Mouse (Mus musculus) CH12.LX (cell line): ENCODE data around the gene Lrrc39. TPM values are rescaled to one million over a fixed set of nuclear protein-coding genes. Genes with fewer than 3 reads are reported as not detected.

Experiments used
- DNase-seq: peaks from one replicate; pipeline ENCODE4 v3.0.0-alpha.2; 2013; ENCODE audit errors: extremely low read depth
- H3K27ac ChIP-seq: 2 replicates; pipeline ENCODE4 v1.5.1; 2012; ENCODE audit warnings: low read depth, mild to moderate bottlenecking, control low read depth, moderate library complexity; ENCODE audit not compliant: insufficient read depth
- H3K27me3 ChIP-seq: replicated peaks from 2 replicates; pipeline ENCODE3; 2012; ENCODE audit warnings: inconsistent platforms
- H3K36me3 ChIP-seq, 2 experiments: replicated peaks in 1 of 2; 2 replicates each; pipeline versions ENCODE3 to v1.6.1; 2012; ENCODE audit warnings: inconsistent platforms in 1 of 2, low read length in 1 of 2, mild to moderate bottlenecking in 1 of 2, mixed read lengths in 1 of 2, moderate library complexity in 1 of 2; ENCODE audit not compliant: control insufficient read depth in 1 of 2, insufficient read depth in 1 of 2
- H3K4me1 ChIP-seq, 2 experiments: 2 replicates each; pipeline ENCODE4 v1.6.1; 2012; ENCODE audit warnings: inconsistent platforms in 1 of 2, moderate library complexity in 1 of 2; ENCODE audit not compliant: insufficient read depth in 2 of 2, control insufficient read depth in 1 of 2
- H3K4me2 ChIP-seq: 2 replicates; pipeline ENCODE4 v1.6.1; 2012; ENCODE audit warnings: low read depth, mild to moderate bottlenecking, control low read depth; ENCODE audit not compliant: poor library complexity, insufficient read depth, severe bottlenecking
- H3K4me3 ChIP-seq, 3 experiments: fragments of 150-350 bp in 1 of 3; sonication (generic) in 1 of 3; replicated peaks in 1 of 3; 2 replicates each; pipeline versions ENCODE3 to v1.5.1; 2011 to 2012; ENCODE audit warnings: low read depth in 2 of 3, low read length in 2 of 3, mild to moderate bottlenecking in 2 of 3, moderate library complexity in 2 of 3, control low read depth in 1 of 3, improper control_type of control experiment in 1 of 3, inconsistent platforms in 1 of 3, mixed read lengths in 1 of 3; ENCODE audit not compliant: poor library complexity in 1 of 3
- H3K79me2 ChIP-seq: replicated peaks from 2 replicates; pipeline ENCODE4 v1.6.1; 2012; ENCODE audit warnings: mild to moderate bottlenecking, moderate library complexity; ENCODE audit not compliant: control insufficient read depth, poor library complexity, insufficient read depth, severe bottlenecking; ENCODE audit errors: extremely low read depth
- H3K9ac ChIP-seq: 2 replicates; pipeline ENCODE4 v1.6.1; 2012; ENCODE audit warnings: low read depth, mild to moderate bottlenecking, control low read depth, moderate library complexity; ENCODE audit not compliant: insufficient read depth
- H3K9me3 ChIP-seq: replicated peaks from 2 replicates; pipeline ENCODE3; 2012; ENCODE audit warnings: low read length, inconsistent platforms, mixed read lengths
- CHD1 ChIP-seq: IDR thresholded peaks from 2 replicates; pipeline ENCODE4 v1.6.1; 2012; ENCODE audit warnings: low read depth, low read length, improper control_type of control experiment, inconsistent platforms
- CTCF ChIP-seq, 2 experiments: IDR thresholded peaks in 1 of 2; conservative IDR thresholded peaks in 1 of 2; 2 replicates each; pipeline ENCODE4 v1.5.1; 2011 to 2012; ENCODE audit warnings: low read depth in 2 of 2, low read length in 2 of 2, improper control_type of control experiment in 1 of 2, inconsistent platforms in 1 of 2, mild to moderate bottlenecking in 1 of 2, moderate library complexity in 1 of 2
- E2F4 ChIP-seq: IDR thresholded peaks from 2 replicates; pipeline ENCODE4 v1.6.1; 2011; ENCODE audit warnings: low read depth, low read length, improper control_type of control experiment; ENCODE audit not compliant: insufficient replicate concordance
- GABPA ChIP-seq: IDR thresholded peaks from 2 replicates; pipeline ENCODE4 v1.6.1; 2012; ENCODE audit warnings: low read depth, low read length, improper control_type of control experiment, inconsistent platforms; ENCODE audit not compliant: insufficient replicate concordance
- HCFC1 ChIP-seq: IDR thresholded peaks from 2 replicates; pipeline ENCODE4 v1.6.1; 2012; ENCODE audit warnings: low read depth, mild to moderate bottlenecking, inconsistent platforms, low read length, improper control_type of control experiment
- IRF4 ChIP-seq: IDR thresholded peaks from 2 replicates; pipeline ENCODE4 v1.6.1; 2014; ENCODE audit warnings: low read depth, mild to moderate bottlenecking, inconsistent platforms, low read length, improper control_type of control experiment
- JUN ChIP-seq: IDR thresholded peaks from 2 replicates; pipeline ENCODE4 v1.6.1; 2011; ENCODE audit warnings: low read depth, mild to moderate bottlenecking, low read length, improper control_type of control experiment, moderate library complexity; ENCODE audit not compliant: insufficient read depth
- MAFK ChIP-seq: IDR thresholded peaks from 2 replicates; pipeline ENCODE4 v1.6.1; 2011; ENCODE audit warnings: low read length, improper control_type of control experiment; ENCODE audit not compliant: insufficient replicate concordance
- MAX ChIP-seq: IDR thresholded peaks from 2 replicates; pipeline ENCODE4 v1.6.1; 2011; ENCODE audit warnings: low read length, improper control_type of control experiment
- MAZ ChIP-seq: IDR thresholded peaks from 2 replicates; pipeline ENCODE4 v1.6.1; 2012; ENCODE audit warnings: low read depth, mild to moderate bottlenecking, inconsistent platforms, low read length, improper control_type of control experiment, moderate library complexity
- MEF2A ChIP-seq: IDR thresholded peaks from 2 replicates; pipeline ENCODE4 v1.6.1; 2014; ENCODE audit warnings: low read depth, mild to moderate bottlenecking, inconsistent platforms, low read length, improper control_type of control experiment, borderline replicate concordance
- MXI1 ChIP-seq: IDR thresholded peaks from 2 replicates; pipeline ENCODE4 v1.6.1; 2011; ENCODE audit warnings: mild to moderate bottlenecking, low read depth, low read length, improper control_type of control experiment
- NELFE ChIP-seq: IDR thresholded peaks from 2 replicates; pipeline ENCODE4 v1.6.1; 2011; ENCODE audit warnings: low read depth, low read length, improper control_type of control experiment
- NRF1 ChIP-seq: IDR thresholded peaks from 2 replicates; pipeline ENCODE4 v1.6.1; 2014; ENCODE audit warnings: low read depth, mild to moderate bottlenecking, inconsistent platforms, low read length, improper control_type of control experiment, moderate library complexity
- PAX5 ChIP-seq: IDR thresholded peaks from 2 replicates; pipeline ENCODE4 v1.6.1; 2012; ENCODE audit warnings: low read length, inconsistent platforms, mixed read lengths
- POLR2A ChIP-seq: IDR thresholded peaks from 2 replicates; pipeline ENCODE4 v1.6.1; 2011; ENCODE audit warnings: low read depth, mild to moderate bottlenecking, improper control_type of control experiment, low read length
- POLR2AphosphoS2 ChIP-seq: IDR thresholded peaks from 2 replicates; pipeline ENCODE4 v1.6.1; 2011; ENCODE audit warnings: low read depth, low read length, improper control_type of control experiment
- RAD21 ChIP-seq: IDR thresholded peaks from 2 replicates; pipeline ENCODE4 v1.6.1; 2011; ENCODE audit warnings: low read depth, mild to moderate bottlenecking, low read length, improper control_type of control experiment, moderate library complexity
- RCOR1 ChIP-seq: conservative IDR thresholded peaks from 2 replicates; pipeline ENCODE4 v1.6.1; 2012; ENCODE audit warnings: low read depth, mild to moderate bottlenecking, inconsistent platforms, low read length, improper control_type of control experiment
- SIN3A ChIP-seq: IDR thresholded peaks from 2 replicates; pipeline ENCODE4 v1.6.1; 2012; ENCODE audit warnings: low read length, improper control_type of control experiment, inconsistent platforms
- SMC3 ChIP-seq: IDR thresholded peaks from 2 replicates; pipeline ENCODE4 v1.6.1; 2011; ENCODE audit warnings: low read depth, low read length, improper control_type of control experiment
- TBP ChIP-seq: conservative IDR thresholded peaks from 2 replicates; pipeline ENCODE4 v1.6.1; 2011; ENCODE audit warnings: low read depth, low read length, improper control_type of control experiment
- TCF12 ChIP-seq: IDR thresholded peaks from 2 replicates; pipeline ENCODE4 v1.6.1; 2014; ENCODE audit warnings: low read depth, mild to moderate bottlenecking, inconsistent platforms, low read length, improper control_type of control experiment
- UBTF ChIP-seq: IDR thresholded peaks from 2 replicates; pipeline ENCODE4 v1.6.1; 2012; ENCODE audit warnings: low read depth, mild to moderate bottlenecking, inconsistent platforms, low read length, improper control_type of control experiment, moderate library complexity
- USF1 ChIP-seq: IDR thresholded peaks from 2 replicates; pipeline ENCODE4 v1.6.1; 2014; ENCODE audit warnings: low read depth, mild to moderate bottlenecking, inconsistent platforms, low read length, improper control_type of control experiment
- USF2 ChIP-seq: conservative IDR thresholded peaks from 2 replicates; pipeline ENCODE4 v1.6.1; 2011; ENCODE audit warnings: low read depth, low read length, improper control_type of control experiment
- ZC3H11A ChIP-seq: IDR thresholded peaks from 2 replicates; pipeline ENCODE4 v1.6.1; 2012; ENCODE audit warnings: low read depth, mild to moderate bottlenecking, inconsistent platforms, low read length, improper control_type of control experiment
- ZKSCAN1 ChIP-seq: IDR thresholded peaks from 2 replicates; pipeline ENCODE4 v1.6.1; 2012; ENCODE audit warnings: low read depth, inconsistent platforms, low read length, improper control_type of control experiment, borderline replicate concordance
- ZMIZ1 ChIP-seq: IDR thresholded peaks from 2 replicates; pipeline ENCODE4 v1.6.1; 2012; ENCODE audit warnings: low read depth, mild to moderate bottlenecking, inconsistent platforms, low read length, improper control_type of control experiment
- ZNF384 ChIP-seq: IDR thresholded peaks from 2 replicates; pipeline ENCODE4 v1.6.1; 2012; ENCODE audit warnings: low read depth, low read length, improper control_type of control experiment, inconsistent platforms
- dilution Hi-C: fragments of 300-500 bp; cut with MboI; formaldehyde crosslinking; loops from 2 replicates; pipeline ENCODE4 v1.14.3; 2020; ENCODE audit warnings: low sequenced_read_pairs; ENCODE audit not compliant: extremely low pct_unique_long_range_greater_than_20kb, extremely low pct_ligation_motif_present
- in situ Hi-C: fragments of 300-500 bp; cut with MboI; formaldehyde crosslinking; loops from 3 replicates; pipeline ENCODE4 v1.14.3; 2019; ENCODE audit warnings: low sequenced_read_pairs, low pct_ligation_motif_present, low pct_unique_long_range_greater_than_20kb, mixed read lengths
- polyA plus RNA-seq: library from polyadenylated mRNA; unstranded; fragments of >175 nt; gene quantifications from 2 replicates; pipeline ENCODE4 v1.2.1, GENCODE M21; 2012; ENCODE audit warnings: low read depth; ENCODE audit not compliant: insufficient read length
- total RNA-seq, 2 experiments: library from RNA; depleted of rRNA; stranded (reverse); fragments of 300-350 nt in 1 of 2; fragments of >200 nt in 1 of 2; gene quantifications; 2 replicates each; pipeline ENCODE4 v1.2.3; 2012 to 2014

Gene Lrrc39
- total and polyA plus RNA-seq, 3 experiments: 0.42 to 0.69 TPM; not detected in 1

DNA sequence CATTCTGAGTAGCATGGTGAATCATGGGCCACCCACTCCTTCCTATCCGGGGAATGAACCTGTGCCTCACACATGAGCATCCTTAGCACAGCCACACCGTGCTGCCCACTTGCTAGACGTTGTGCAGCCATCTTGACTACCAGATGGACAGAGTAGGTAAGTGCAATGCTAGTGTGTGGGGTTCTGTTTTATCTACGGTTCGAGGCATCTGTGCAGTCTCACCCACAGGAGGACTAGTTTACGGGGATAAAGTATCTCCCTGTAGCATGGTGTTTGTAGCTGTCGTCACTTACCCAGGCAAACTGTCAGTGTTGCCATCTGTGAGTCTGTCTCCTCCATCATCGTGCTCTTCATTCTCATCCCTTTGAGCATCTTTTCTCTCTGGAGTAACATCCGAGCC lies 19.4 kb downstream of the Lrrc39 start:
- no peak overlapping the region for H3K4me3 ChIP-seq
- no peak overlapping the region for H3K9ac ChIP-seq
- no peak overlapping the region for H3K4me2 ChIP-seq
- no peak overlapping the region; the same call in 1 of the 2 replicates for H3K27ac ChIP-seq
- TF ChIP-seq GABPA: no peak
- TF ChIP-seq TBP: no peak
- TF ChIP-seq USF2: no peak
- no peak for TF ChIP-seq RCOR1
- no peak for TF ChIP-seq ZNF384
- no peak for TF ChIP-seq ZMIZ1
- no peak for TF ChIP-seq MAX
- TF ChIP-seq USF1: no peak
- TF ChIP-seq NELFE: no peak
- no peak for TF ChIP-seq JUN
- no peak for TF ChIP-seq POLR2A
- TF ChIP-seq CTCF (conservative IDR thresholded peaks at IDR 0.05 in 1 of 2, IDR thresholded peaks at IDR 0.05 in 1 of 2; ENCODE audit: low read depth in 2 of 2, low read length in 2 of 2): no peak
- no peak for TF ChIP-seq IRF4
- no peak for TF ChIP-seq E2F4
- no peak for TF ChIP-seq POLR2AphosphoS2
- TF ChIP-seq MEF2A: no peak
- no peak for TF ChIP-seq NRF1
- no peak for TF ChIP-seq ZC3H11A
- TF ChIP-seq HCFC1: no peak
- no peak for TF ChIP-seq CHD1
- TF ChIP-seq, all 38 proteins: peak for 0
- no peaks in the 10 kb centered on the region for H3K27me3 ChIP-seq
- no peaks in the 10 kb centered on the region for H3K79me2 ChIP-seq
- in situ Hi-C loops (loop anchor here (25.0 kb wide), 1 partner anchor 245 kb away; no protein-coding TSS in a partner anchor), dilution Hi-C loops (no loop called here)
- DNase-seq: no peak
- no peaks in the 10 kb centered on the region for H3K9me3 ChIP-seq
- H3K4me1 ChIP-seq: 0 out of 4 replicates have a peak, but pooled peaks cover 0 to 3% of the 10 kb centered on the region in 2 experiments
- peaks cover 45 to 66% of the 10 kb centered on the region in 2 experiments for H3K36me3 ChIP-seq

- dilution Hi-C loops: no loop called here
- peak overlapping the region; percentile 65 to 91 (median 72) for H3K4me3 ChIP-seq
- H3K36me3 ChIP-seq: peaks cover 19 to 48% of the 10 kb centered on the region in 2 experiments
- TF ChIP-seq CTCF (conservative IDR thresholded peaks at IDR 0.05 in 1 of 2, IDR thresholded peaks at IDR 0.05 in 1 of 2; ENCODE audit: low read depth in 2 of 2, low read length in 2 of 2): peak in 1 of 2 experiments; percentile 46; a peak in 2 of 4 replicates
- TF ChIP-seq SIN3A: no peak
- TF ChIP-seq JUN: no peak
- TF ChIP-seq USF1: no peak
- TF ChIP-seq CHD1: peak; percentile 80; the same call in 1 of the 2 replicates
- TF ChIP-seq ZKSCAN1: no peak
- no peak for TF ChIP-seq NRF1
- TF ChIP-seq MAX: no peak
- TF ChIP-seq MAFK: no peak
- TF ChIP-seq USF2: no peak
- no peak for TF ChIP-seq TCF12
- TF ChIP-seq MAZ: no peak; the same call in 1 of the 2 replicates
- no peak for TF ChIP-seq GABPA
- no peak for TF ChIP-seq ZNF384
- no peak for TF ChIP-seq IRF4
- no peak for TF ChIP-seq PAX5
- peak; percentile 22; the same call in 1 of the 2 replicates for TF ChIP-seq SMC3
- no peak for TF ChIP-seq TBP
- TF ChIP-seq RCOR1: no peak
- peak; percentile 20 for TF ChIP-seq RAD21
- no peak for TF ChIP-seq MXI1
- no peak for TF ChIP-seq UBTF
These were observed 31.4 kb downstream of the Lrrc39 start for GRCm38 (mm10) chr3:116594076-116594727.

More at GRCm38 (mm10) chr3:116594076-116594727, 31.4 kb downstream of the Lrrc39 start:
- H3K27ac ChIP-seq: peak overlapping the region; percentile 54
- H3K9ac ChIP-seq: peak overlapping the region; percentile 54
- in situ Hi-C loops: loop anchor here (10.0 to 25.0 kb wide), 2 partner anchors 141 to 257 kb away; no protein-coding TSS in a partner anchor
- peak; percentile 58 for DNase-seq
- peaks cover 0 to 20% of the 10 kb centered on the region in 2 experiments; a peak in 2 of 4 replicates for H3K4me1 ChIP-seq
- H3K9me3 ChIP-seq: no peaks in the 10 kb centered on the region
- H3K79me2 ChIP-seq: peaks cover 33% of the 10 kb centered on the region
- H3K27me3 ChIP-seq: no peaks in the 10 kb centered on the region
- no peak overlapping the region for H3K4me2 ChIP-seq
